Mouse (Mus musculus) midbrain, embryonic 12.5 days (tissue): Measurements from ENCODE around the gene Baz2b. TPM values are rescaled to one million over a fixed set of nuclear protein-coding genes. Genes with fewer than 3 reads are reported as not detected.
"Not testable (repeated sequence)": the region's sequence is repeated elsewhere in the genome, so short reads cannot be mapped to it uniquely, and the experiment has no call there.

Experiments
- ATAC-seq: fragments of 200-750 bp; cut with Nextera tagmentation; 2 replicates; pipeline ENCODE4 v1.8.0; 2017; ENCODE audit warnings: low read depth, moderate TSS enrichment, moderate library complexity; ENCODE audit not compliant: low FRiP score
- H3K27ac ChIP-seq: fragments of 300-500 bp; sonication (generic); replicated peaks from 2 replicates; pipeline ENCODE4 v1.5.1; 2016; ENCODE audit warnings: mild to moderate bottlenecking
- H3K27me3 ChIP-seq: fragments of 300-500 bp; sonication (generic); 2 replicates; pipeline ENCODE4 v1.6.1; 2016; ENCODE audit warnings: mild to moderate bottlenecking
- H3K36me3 ChIP-seq: fragments of 300-500 bp; sonication (generic); 2 replicates; pipeline ENCODE4 v1.6.1; 2016
- H3K4me1 ChIP-seq: fragments of 300-500 bp; sonication (generic); 2 replicates; pipeline ENCODE4 v1.6.1; 2016
- H3K4me2 ChIP-seq: fragments of 300-500 bp; sonication (generic); replicated peaks from 2 replicates; pipeline ENCODE4 v1.6.1; 2016; ENCODE audit warnings: mild to moderate bottlenecking, moderate library complexity
- H3K4me3 ChIP-seq: fragments of 300-500 bp; sonication (generic); 2 replicates; pipeline ENCODE4 v1.5.1; 2016; ENCODE audit warnings: mild to moderate bottlenecking
- H3K9ac ChIP-seq: fragments of 300-500 bp; sonication (generic); replicated peaks from 2 replicates; pipeline ENCODE4 v1.6.1; 2016; ENCODE audit warnings: mild to moderate bottlenecking, moderate library complexity
- H3K9me3 ChIP-seq: fragments of 300-500 bp; sonication (generic); 2 replicates; pipeline ENCODE4 v1.6.1; 2016; ENCODE audit warnings: mild to moderate bottlenecking
- WGBS: fragments of 180-500 bp; shearing (Covaris S2); methylation state at CpG from one replicate; pipeline ENCODE4 v1.1.7; 2016; 5-methylcytosine and 5-hydroxymethylcytosine counted together
- polyA plus RNA-seq: library from polyadenylated mRNA; unstranded; fragments of >200 nt; fragmentation: Nextera tagmentation; extraction: Ambion mirVana; gene quantifications from 2 replicates; pipeline ENCODE4 v1.2.1, GENCODE M21; 2016

The Baz2b gene
- polyA plus RNA-seq, 1 experiment from 2014 or later = 86.9 TPM

DNA sequence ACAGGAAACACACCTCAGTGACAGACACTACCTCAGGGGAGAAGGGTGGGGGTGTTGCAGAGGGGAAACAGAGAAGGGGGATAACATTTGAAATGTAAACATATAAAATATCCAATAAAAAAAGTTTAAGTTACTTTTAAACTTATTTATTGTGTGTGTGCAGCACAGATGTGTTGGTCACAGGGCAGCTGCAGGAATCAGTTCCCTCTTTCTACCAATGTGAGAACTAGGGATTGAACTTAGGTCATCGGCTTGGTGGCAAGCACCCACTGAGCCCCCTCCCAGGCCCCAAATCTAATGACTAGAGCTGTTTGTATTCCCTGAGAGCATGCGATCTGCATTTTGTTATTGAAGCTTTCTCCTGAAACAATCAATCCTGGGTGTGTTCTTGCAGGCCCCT, 57.2 kb downstream of the Baz2b start:
- Histone ChIP-seq H3K36me3 (no peaks in the 10 kb centered on the region), H3K27ac (no peak overlapping the region), H3K4me3 (no peak overlapping the region), H3K27me3 (no peaks in the 10 kb centered on the region), H3K4me2 (no peak overlapping the region), H3K9ac (no peak overlapping the region), H3K9me3 (no peaks in the 10 kb centered on the region), H3K4me1 (0 out of 2 replicates have a peak, but pooled peaks cover 3% of the 10 kb centered on the region)
- WGBS = 82% methylated on average over 2 of the region's 2 CpGs
- ATAC-seq = no peak

DNA sequence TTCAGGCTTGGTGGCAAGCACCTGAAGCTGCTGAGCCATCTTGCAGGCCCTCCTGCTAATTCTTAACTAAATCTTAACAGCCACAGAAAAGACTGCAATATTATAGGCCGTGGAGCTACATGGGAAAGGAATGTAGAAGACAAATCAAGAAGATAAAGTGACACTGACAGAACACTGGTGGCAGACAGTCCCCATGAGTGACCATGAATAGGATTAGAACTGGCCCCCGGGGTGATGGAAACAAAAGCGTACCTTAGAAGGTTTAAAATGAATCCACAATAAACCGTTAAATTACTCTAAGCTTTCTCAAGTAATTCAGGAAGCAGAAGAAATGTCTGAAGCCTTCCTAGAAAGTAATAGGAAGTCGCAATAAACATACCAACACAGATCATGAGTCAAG, 61.0 kb downstream of the Baz2b start:
- Histone ChIP-seq H3K9me3 (no peaks in the 10 kb centered on the region), H3K9ac (no peak overlapping the region), H3K4me1 (peaks cover 3% of the 10 kb centered on the region; the same call in 1 of the 2 replicates), H3K27ac (no peak overlapping the region), H3K4me2 (no peak overlapping the region), H3K36me3 (no peaks in the 10 kb centered on the region), H3K4me3 (no peak overlapping the region), H3K27me3 (no peaks in the 10 kb centered on the region)
- 31% methylated on average over 5 of the region's 5 CpGs for WGBS
- no peak for ATAC-seq

DNA sequence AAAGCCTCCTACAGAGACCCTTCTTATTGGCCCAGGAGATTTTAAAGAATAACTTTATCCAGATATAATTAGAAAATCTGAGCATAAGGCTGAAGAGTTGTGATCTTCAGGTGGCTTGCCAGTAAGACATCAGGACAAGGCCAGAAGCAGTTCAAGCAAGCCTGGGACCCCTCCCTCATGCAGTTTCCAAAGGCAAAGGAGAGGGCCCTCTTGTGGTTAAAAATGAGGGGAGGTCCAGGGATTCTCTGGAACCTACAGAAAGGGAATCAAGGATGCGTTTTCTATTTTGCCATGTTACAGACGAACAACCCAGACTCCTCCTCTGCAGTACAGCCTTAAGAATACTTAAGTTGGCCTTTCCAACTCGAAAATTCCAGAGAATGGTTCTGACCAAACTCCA, 62.2 kb downstream of the Baz2b start:
- no peaks in the 10 kb centered on the region for H3K36me3 ChIP-seq
- H3K27me3 ChIP-seq = no peaks in the 10 kb centered on the region
- H3K4me2 ChIP-seq = no peak overlapping the region
- no peak overlapping the region for H3K4me3 ChIP-seq
- H3K9me3 ChIP-seq = no peaks in the 10 kb centered on the region
- no peak overlapping the region for H3K9ac ChIP-seq
- WGBS = 46% methylated on average over 3 of the region's 3 CpGs
- H3K4me1 ChIP-seq = peaks cover 3% of the 10 kb centered on the region; the same call in 1 of the 2 replicates
- ATAC-seq = no peak
- H3K27ac ChIP-seq = no peak overlapping the region

GRCm38 (mm10) chr2:60145742-60146141, 63.9 kb downstream of the Baz2b start:
- Histone ChIP-seq H3K27ac (no peak overlapping the region), H3K4me1 (peaks cover 3% of the 10 kb centered on the region; the same call in 1 of the 2 replicates), H3K4me2 (no peak overlapping the region), H3K9ac (no peak overlapping the region), H3K9me3 (no peaks in the 10 kb centered on the region), H3K27me3 (no peaks in the 10 kb centered on the region), H3K36me3 (no peaks in the 10 kb centered on the region), H3K4me3 (no peak overlapping the region)
- 56% methylated on average over 6 of the region's 6 CpGs for WGBS
- ATAC-seq = no peak

DNA sequence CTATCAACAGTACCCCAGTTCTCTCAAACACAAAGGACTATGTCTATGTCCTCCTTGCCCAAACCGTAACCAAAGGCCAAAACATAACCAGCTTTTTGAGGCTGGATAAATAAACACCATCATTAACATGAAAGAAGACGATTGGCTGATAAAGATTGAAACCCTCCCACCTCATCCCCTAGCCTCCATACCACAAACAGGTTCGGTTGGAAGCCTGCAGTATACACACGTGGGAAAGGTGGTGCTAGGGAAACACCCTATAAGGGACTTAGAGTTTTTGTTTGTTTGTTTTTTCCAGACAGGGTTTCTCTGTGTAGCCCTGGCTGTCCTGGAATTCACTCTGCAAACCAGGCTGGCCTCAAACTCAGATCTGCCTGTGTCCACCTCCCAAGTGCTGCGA, 66.3 kb downstream of the Baz2b start:
- 64% methylated on average over 5 of the region's 5 CpGs for WGBS
- Histone ChIP-seq H3K9me3 (no peaks in the 10 kb centered on the region), H3K4me2 (no peak overlapping the region), H3K4me3 (no peak overlapping the region), H3K9ac (no peak overlapping the region), H3K27me3 (no peaks in the 10 kb centered on the region), H3K27ac (no peak overlapping the region), H3K36me3 (no peaks in the 10 kb centered on the region), H3K4me1 (no peaks in the 10 kb centered on the region; the same call in 1 of the 2 replicates)
- no peak for ATAC-seq

DNA sequence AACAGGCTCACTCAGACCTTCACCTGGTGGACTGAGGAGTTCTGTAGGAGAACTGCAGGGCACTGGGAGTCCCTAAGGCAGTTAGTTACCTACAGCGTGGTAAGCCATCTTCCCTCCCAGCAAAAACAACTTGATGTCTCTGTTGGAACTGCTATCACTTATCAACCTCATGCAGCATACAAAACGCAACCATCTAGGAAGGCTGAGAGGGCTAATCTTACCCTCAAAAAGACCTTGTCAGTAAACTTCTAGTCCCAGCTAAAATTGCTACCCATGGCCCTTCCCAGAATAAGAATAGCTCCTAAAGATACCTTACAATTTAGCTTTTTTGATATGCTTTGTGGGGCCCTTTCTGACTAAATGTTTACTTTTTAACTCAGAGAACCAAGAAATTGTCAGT, 67.4 kb downstream of the Baz2b start:
- Histone ChIP-seq H3K36me3 (no peaks in the 10 kb centered on the region), H3K27ac (no peak overlapping the region), H3K4me3 (no peak overlapping the region), H3K4me1 (no peaks in the 10 kb centered on the region; the same call in 1 of the 2 replicates), H3K9ac (no peak overlapping the region), H3K27me3 (no peaks in the 10 kb centered on the region), H3K9me3 (no peaks in the 10 kb centered on the region), H3K4me2 (no peak overlapping the region)
- WGBS = 87% methylated on average over 2 of the region's 2 CpGs
- ATAC-seq = no peak

GRCm38 (mm10) chr2:60138751-60139162, 70.9 kb downstream of the Baz2b start:
- WGBS = 71% methylated on average over 7 of the region's 7 CpGs
- Histone ChIP-seq H3K9ac (no peak overlapping the region), H3K36me3 (no peaks in the 10 kb centered on the region), H3K9me3 (no peaks in the 10 kb centered on the region), H3K4me2 (no peak overlapping the region), H3K27ac (no peak overlapping the region), H3K4me3 (no peak overlapping the region), H3K27me3 (no peaks in the 10 kb centered on the region), H3K4me1 (no peaks in the 10 kb centered on the region)
- ATAC-seq = no peak

DNA sequence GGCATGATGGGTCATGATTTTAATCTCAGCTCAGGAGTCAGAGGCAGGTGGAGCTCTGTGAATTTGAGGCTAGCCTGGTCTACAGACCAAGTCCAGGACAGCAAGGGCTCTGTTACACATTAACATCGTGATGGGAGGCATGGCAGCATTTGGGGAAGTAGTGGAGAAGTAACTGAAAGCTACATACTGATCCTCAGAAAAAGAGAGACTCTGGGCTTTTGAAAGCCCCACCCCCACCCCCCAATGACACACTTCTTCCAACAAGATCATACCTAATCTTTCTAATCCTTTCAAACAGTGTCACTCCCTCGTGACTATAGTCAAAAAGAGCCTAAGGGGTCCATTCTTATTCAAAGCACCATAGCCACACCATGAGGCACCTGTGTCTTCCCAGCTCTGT, 73.8 kb downstream of the Baz2b start:
- Histone ChIP-seq H3K4me2 (no peak overlapping the region), H3K27ac (no peak overlapping the region), H3K4me1 (no peaks in the 10 kb centered on the region), H3K9me3 (no peaks in the 10 kb centered on the region), H3K36me3 (no peaks in the 10 kb centered on the region), H3K27me3 (no peaks in the 10 kb centered on the region), H3K9ac (no peak overlapping the region), H3K4me3 (no peak overlapping the region)
- WGBS = 52% methylated on average over 2 of the region's 2 CpGs
- no peak for ATAC-seq

- not testable (repeated sequence) for H3K36me3 ChIP-seq, H3K4me2 ChIP-seq, H3K27ac ChIP-seq, H3K4me1 ChIP-seq, H3K9me3 ChIP-seq, H3K4me3 ChIP-seq, ATAC-seq, H3K9ac ChIP-seq, H3K27me3 ChIP-seq
- WGBS = 89% methylated on average over 7 of the region's 7 CpGs
These were observed 74.7 kb downstream of the Baz2b start for GRCm38 (mm10) chr2:60134958-60135357.

- H3K9ac ChIP-seq = no peak overlapping the region
- ATAC-seq = no peak
- no peaks in the 10 kb centered on the region for H3K27me3 ChIP-seq
- no peak overlapping the region for H3K4me3 ChIP-seq
- H3K36me3 ChIP-seq = no peaks in the 10 kb centered on the region
- no peaks in the 10 kb centered on the region for H3K9me3 ChIP-seq
- H3K4me2 ChIP-seq = no peak overlapping the region
- no peaks in the 10 kb centered on the region for H3K4me1 ChIP-seq
- no peak overlapping the region for H3K27ac ChIP-seq
- WGBS = 86% methylated on average over 2 of the region's 2 CpGs
These were observed 76.6 kb downstream of the Baz2b start for GRCm38 (mm10) chr2:60133072-60133471.

GRCm38 (mm10) chr2:60132269-60133042, 77.2 kb downstream of the Baz2b start:
- no peak for ATAC-seq
- 79% methylated on average over 10 of the region's 10 CpGs for WGBS
- no peak overlapping the region for H3K27ac ChIP-seq

GRCm38 (mm10) chr2:60128631-60129030, 81.0 kb downstream of the Baz2b start:
- Histone ChIP-seq H3K27me3 (no peaks in the 10 kb centered on the region), H3K27ac (no peak overlapping the region), H3K9ac (no peak overlapping the region), H3K9me3 (no peaks in the 10 kb centered on the region), H3K36me3 (no peaks in the 10 kb centered on the region), H3K4me2 (no peak overlapping the region), H3K4me1 (peaks cover 7% of the 10 kb centered on the region; the same call in 1 of the 2 replicates), H3K4me3 (no peak overlapping the region)
- 92% methylated on average over 7 of the region's 7 CpGs for WGBS
- no peak for ATAC-seq

More at GRCm38 (mm10) chr2:60132269-60133042, 77.2 kb downstream of the Baz2b start:
- Histone ChIP-seq H3K4me3 (no peak overlapping the region), H3K27me3 (no peaks in the 10 kb centered on the region), H3K4me1 (0 out of 2 replicates have a peak, but pooled peaks cover under 1% of the 10 kb centered on the region), H3K36me3 (no peaks in the 10 kb centered on the region), H3K9ac (no peak overlapping the region), H3K9me3 (no peaks in the 10 kb centered on the region), H3K4me2 (no peak overlapping the region)
